Mouse (Mus musculus) right cerebral cortex, postnatal 14 days (tissue): ENCODE measurements at regions not wholly inside any gene's neighbourhood (a gene's known extent, or its start where the extent isn't known, plus 50 kb on each side); places are given as distances from the start of the nearest gene placed in this dataset.

Experiments used
- DNase-seq: peaks from one replicate; pipeline ENCODE4 v3.0.0; 2022

- no peak for DNase-seq
These were observed 70.6 kb upstream of the Slc24a4 start for GRCm38 (mm10) chr12:102057979-102058378.

DNA sequence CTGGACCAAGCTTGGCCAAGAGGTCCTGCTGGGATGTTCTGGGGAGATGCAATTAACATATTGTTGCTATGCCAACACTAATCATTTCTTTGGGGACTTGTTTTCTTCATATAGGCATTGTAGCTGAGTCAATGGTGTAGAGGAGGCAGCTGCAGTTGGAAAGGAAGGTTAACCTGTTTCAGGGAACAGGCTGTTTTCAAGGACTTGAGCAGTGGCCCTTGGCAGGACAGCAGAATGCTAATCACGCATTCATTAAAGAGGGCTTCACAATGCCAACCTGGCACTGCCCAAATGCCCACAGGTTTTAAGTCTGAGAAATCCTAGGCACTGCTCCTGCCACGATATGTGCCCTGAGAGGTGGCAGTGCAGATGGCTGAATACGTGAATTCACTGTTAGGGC lies 70.1 kb upstream of the Slc24a4 start:
- DNase-seq: no peak

DNA sequence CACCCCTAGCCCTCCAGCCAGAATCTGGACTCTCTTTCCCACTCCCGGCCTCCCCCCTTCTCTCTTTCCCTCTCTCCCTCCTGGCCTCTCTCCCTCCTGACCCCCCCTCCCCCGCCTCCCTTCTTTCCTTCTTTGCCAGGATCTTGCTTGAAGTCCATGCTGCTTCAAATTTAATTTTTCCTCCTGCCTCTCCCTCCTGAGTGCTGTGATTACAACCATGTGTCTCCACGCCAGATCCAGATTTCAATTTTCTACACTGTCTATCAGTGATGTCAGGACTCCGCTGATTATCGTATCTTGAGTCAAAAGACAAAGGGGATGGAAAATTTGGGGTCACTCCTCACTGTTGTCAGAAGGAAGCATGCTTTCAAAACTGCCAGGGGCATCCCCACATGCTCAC lies 67.4 kb upstream of the Slc24a4 start:
- no peak for DNase-seq

- DNase-seq: no peak
These were observed 66.6 kb upstream of the Slc24a4 start for GRCm38 (mm10) chr12:102061657-102062614.

- DNase-seq: no peak
These were observed 65.9 kb upstream of the Slc24a4 start for GRCm38 (mm10) chr12:102062648-102063047.

- DNase-seq: no peak
These were observed 65.3 kb upstream of the Slc24a4 start for GRCm38 (mm10) chr12:102063211-102063610.

- peak; percentile 14 for DNase-seq
These were observed 63.7 kb upstream of the Slc24a4 start for GRCm38 (mm10) chr12:102064710-102065325.

- no peak for DNase-seq
These were observed 60.8 kb upstream of the Slc24a4 start for GRCm38 (mm10) chr12:102067685-102068084.

- no peak for DNase-seq
These were observed 58.9 kb upstream of the Slc24a4 start for GRCm38 (mm10) chr12:102069521-102070201.

DNA sequence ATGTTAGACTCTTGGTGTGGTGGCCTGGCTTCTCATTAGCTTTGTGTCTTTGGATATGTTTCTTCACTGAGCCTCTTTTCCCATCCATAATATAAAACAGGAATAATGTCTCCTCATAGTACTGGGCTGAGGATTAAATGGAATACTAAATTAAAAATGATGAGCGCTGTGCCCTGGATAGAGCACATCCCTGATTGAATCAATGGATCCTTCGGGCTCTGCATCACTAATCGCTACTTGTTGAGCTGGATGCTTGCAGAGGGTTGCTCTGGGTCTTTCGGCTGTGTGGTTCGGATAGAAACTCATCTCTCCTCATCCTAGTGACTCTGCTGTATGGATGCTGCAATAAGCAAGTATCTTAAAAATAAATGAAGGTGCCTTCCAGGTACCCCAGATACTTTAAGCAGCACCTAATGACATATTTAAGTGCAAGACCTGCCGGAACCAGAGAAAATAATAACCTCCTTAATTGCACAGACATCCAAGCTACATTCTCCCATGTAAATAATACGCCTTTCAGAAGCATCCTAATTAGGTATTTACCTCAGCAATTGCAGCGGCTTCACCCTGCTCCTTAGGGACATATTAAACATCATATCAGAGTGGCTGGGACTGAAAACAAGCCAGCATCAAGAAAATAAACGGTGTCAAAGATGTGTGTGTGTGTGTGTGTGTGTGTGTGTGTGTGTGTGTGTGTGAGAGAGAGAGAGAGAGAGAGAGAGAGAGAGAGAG lies 56.5 kb upstream of the Slc24a4 start:
- no peak for DNase-seq

DNA sequence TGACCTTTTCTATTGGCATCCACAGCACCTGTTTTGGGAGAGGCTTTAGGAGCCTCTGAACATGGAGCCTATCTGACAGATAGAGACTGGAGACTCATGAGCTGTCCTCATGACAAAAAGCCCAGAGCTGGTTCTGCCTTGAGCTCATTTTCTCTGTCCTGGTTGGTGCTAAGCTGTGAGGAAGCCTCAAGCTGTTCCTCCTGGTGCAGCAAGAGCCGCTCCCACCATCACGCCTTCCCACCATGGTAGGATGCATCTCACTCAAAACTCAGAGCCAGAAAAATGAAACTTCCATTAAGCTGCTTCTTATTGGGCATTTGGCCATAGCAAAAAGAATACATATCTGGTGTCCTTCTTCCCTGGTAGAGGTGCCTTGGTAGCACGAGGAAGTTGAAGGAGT lies 55.0 kb upstream of the Slc24a4 start:
- DNase-seq: no peak

GRCm38 (mm10) chr12:102076298-102076697 lies 52.2 kb upstream of the Slc24a4 start:
- DNase-seq: no peak
